Mouse (Mus musculus): ENCODE measurements around the gene Akr1c14. TPM values are rescaled to one million over a fixed set of nuclear protein-coding genes. Genes with fewer than 3 reads are reported as not detected.
"Not testable (repeated sequence)": the region's sequence is repeated elsewhere in the genome, so short reads cannot be mapped to it uniquely, and the experiment has no call there.

The Akr1c14 gene
- polyA plus RNA-seq, 1 experiment from 2014 or later: 0.22 TPM

- H3K27me3 ChIP-seq (ENCODE audit: control insufficient read depth, insufficient read depth, low read length): no peaks in the 10 kb centered on the region
- WGBS: 95% methylated on average over 1 of the region's 1 CpGs
- no peak overlapping the region for H3K9ac ChIP-seq (ENCODE audit: low read depth, low read length)
- no peak overlapping the region for H3K27ac ChIP-seq (ENCODE audit: low read depth, low read length)
- ATAC-seq (ENCODE audit: low FRiP score): no peak
- H3K4me3 ChIP-seq (ENCODE audit: low read depth, low read length): no peak overlapping the region
- H3K9me3 ChIP-seq (ENCODE audit: control insufficient read depth, low read length): no peaks in the 10 kb centered on the region
- H3K36me3 ChIP-seq (ENCODE audit: control insufficient read depth, insufficient read depth, low read length): no peaks in the 10 kb centered on the region
- no peaks in the 10 kb centered on the region for H3K4me1 ChIP-seq (replicated peaks; ENCODE audit: control insufficient read depth, insufficient read depth, low read length)
- DNase-seq (ENCODE audit: low spot score): no peak
- H3K4me2 ChIP-seq (replicated peaks; ENCODE audit: low read depth, low read length): no peak overlapping the region
These were observed 585 bp upstream of the Akr1c14 start for GRCm38 (mm10) chr13:4048226-4048625.

- Histone ChIP-seq H3K4me3 (ENCODE audit: low read depth, low read length) (no peak overlapping the region), H3K36me3 (ENCODE audit: control insufficient read depth, insufficient read depth, low read length) (no peaks in the 10 kb centered on the region), H3K4me1 (replicated peaks; ENCODE audit: control insufficient read depth, insufficient read depth, low read length) (no peaks in the 10 kb centered on the region), H3K9ac (ENCODE audit: low read depth, low read length) (no peak overlapping the region), H3K27ac (ENCODE audit: low read depth, low read length) (no peak overlapping the region), H3K4me2 (replicated peaks; ENCODE audit: low read depth, low read length) (no peak overlapping the region), H3K9me3 (ENCODE audit: control insufficient read depth, low read length) (no peaks in the 10 kb centered on the region), H3K27me3 (ENCODE audit: control insufficient read depth, insufficient read depth, low read length) (no peaks in the 10 kb centered on the region)
- no peak for DNase-seq (ENCODE audit: low spot score)
- no peak for ATAC-seq (ENCODE audit: low FRiP score)
These were observed 844 bp downstream of the Akr1c14 start for GRCm38 (mm10) chr13:4049655-4050054.

- DNase-seq (ENCODE audit: low spot score): no peak
- Histone ChIP-seq H3K9me3 (ENCODE audit: control insufficient read depth, low read length) (no peaks in the 10 kb centered on the region), H3K27me3 (ENCODE audit: control insufficient read depth, insufficient read depth, low read length) (no peaks in the 10 kb centered on the region), H3K4me3 (ENCODE audit: low read depth, low read length) (no peak overlapping the region), H3K4me2 (replicated peaks; ENCODE audit: low read depth, low read length) (no peak overlapping the region), H3K9ac (ENCODE audit: low read depth, low read length) (no peak overlapping the region), H3K4me1 (replicated peaks; ENCODE audit: control insufficient read depth, insufficient read depth, low read length) (no peaks in the 10 kb centered on the region), H3K27ac (ENCODE audit: low read depth, low read length) (no peak overlapping the region), H3K36me3 (ENCODE audit: control insufficient read depth, insufficient read depth, low read length) (no peaks in the 10 kb centered on the region)
- 87% methylated on average over 3 of the region's 3 CpGs for WGBS
- no peak for ATAC-seq (ENCODE audit: low FRiP score)
These were observed 6.6 kb downstream of the Akr1c14 start for GRCm38 (mm10) chr13:4055450-4055849.

GRCm38 (mm10) chr13:4056211-4056610 lies 7.4 kb downstream of the Akr1c14 start:
- Histone ChIP-seq H3K4me3 (ENCODE audit: low read depth, low read length) (no peak overlapping the region), H3K4me1 (replicated peaks; ENCODE audit: control insufficient read depth, insufficient read depth, low read length) (no peaks in the 10 kb centered on the region), H3K36me3 (ENCODE audit: control insufficient read depth, insufficient read depth, low read length) (no peaks in the 10 kb centered on the region), H3K4me2 (replicated peaks; ENCODE audit: low read depth, low read length) (no peak overlapping the region), H3K27ac (ENCODE audit: low read depth, low read length) (no peak overlapping the region), H3K27me3 (ENCODE audit: control insufficient read depth, insufficient read depth, low read length) (no peaks in the 10 kb centered on the region), H3K9ac (ENCODE audit: low read depth, low read length) (no peak overlapping the region), H3K9me3 (ENCODE audit: control insufficient read depth, low read length) (no peaks in the 10 kb centered on the region)
- WGBS: 84% methylated on average over 2 of the region's 2 CpGs
- no peak for DNase-seq (ENCODE audit: low spot score)
- no peak for ATAC-seq (ENCODE audit: low FRiP score)

GRCm38 (mm10) chr13:4058239-4058638 lies 9.4 kb downstream of the Akr1c14 start:
- ATAC-seq (ENCODE audit: low FRiP score); H3K4me3 ChIP-seq (ENCODE audit: low read depth, low read length); H3K9me3 ChIP-seq (ENCODE audit: control insufficient read depth, low read length); H3K9ac ChIP-seq (ENCODE audit: low read depth, low read length); H3K4me1 ChIP-seq (replicated peaks; ENCODE audit: control insufficient read depth, insufficient read depth, low read length); DNase-seq (ENCODE audit: low spot score); H3K27me3 ChIP-seq (ENCODE audit: control insufficient read depth, insufficient read depth, low read length); H3K36me3 ChIP-seq (ENCODE audit: control insufficient read depth, insufficient read depth, low read length); H3K4me2 ChIP-seq (replicated peaks; ENCODE audit: low read depth, low read length); H3K27ac ChIP-seq (ENCODE audit: low read depth, low read length): not testable (repeated sequence)
- WGBS: 83% methylated on average over 2 of the region's 2 CpGs

GRCm38 (mm10) chr13:4059363-4059762 lies 10.6 kb downstream of the Akr1c14 start:
- no peak for ATAC-seq (ENCODE audit: low FRiP score)
- 67% methylated on average over 5 of the region's 5 CpGs for WGBS
- Histone ChIP-seq H3K4me3 (ENCODE audit: low read depth, low read length) (no peak overlapping the region), H3K9me3 (ENCODE audit: control insufficient read depth, low read length) (no peaks in the 10 kb centered on the region), H3K27ac (ENCODE audit: low read depth, low read length) (no peak overlapping the region), H3K9ac (ENCODE audit: low read depth, low read length) (no peak overlapping the region), H3K4me2 (replicated peaks; ENCODE audit: low read depth, low read length) (no peak overlapping the region), H3K36me3 (ENCODE audit: control insufficient read depth, insufficient read depth, low read length) (no peaks in the 10 kb centered on the region), H3K4me1 (replicated peaks; ENCODE audit: control insufficient read depth, insufficient read depth, low read length) (no peaks in the 10 kb centered on the region), H3K27me3 (ENCODE audit: control insufficient read depth, insufficient read depth, low read length) (no peaks in the 10 kb centered on the region)
- no peak for DNase-seq (ENCODE audit: low spot score)

- H3K36me3 ChIP-seq (ENCODE audit: control insufficient read depth, insufficient read depth, low read length): no peaks in the 10 kb centered on the region
- H3K27ac ChIP-seq (ENCODE audit: low read depth, low read length): no peak overlapping the region
- no peak for DNase-seq (ENCODE audit: low spot score)
- no peaks in the 10 kb centered on the region for H3K4me1 ChIP-seq (replicated peaks; ENCODE audit: control insufficient read depth, insufficient read depth, low read length)
- H3K9ac ChIP-seq (ENCODE audit: low read depth, low read length): no peak overlapping the region
- no peak overlapping the region for H3K4me2 ChIP-seq (replicated peaks; ENCODE audit: low read depth, low read length)
- H3K9me3 ChIP-seq (ENCODE audit: control insufficient read depth, low read length): no peaks in the 10 kb centered on the region
- no peak overlapping the region for H3K4me3 ChIP-seq (ENCODE audit: low read depth, low read length)
- ATAC-seq (ENCODE audit: low FRiP score): no peak
- no peaks in the 10 kb centered on the region for H3K27me3 ChIP-seq (ENCODE audit: control insufficient read depth, insufficient read depth, low read length)
- WGBS: 78% methylated on average over 3 of the region's 3 CpGs
These were observed 11.5 kb downstream of the Akr1c14 start for GRCm38 (mm10) chr13:4060214-4060730.

- no peak for DNase-seq (ENCODE audit: low spot score)
- Histone ChIP-seq H3K4me1 (replicated peaks; ENCODE audit: control insufficient read depth, insufficient read depth, low read length) (no peaks in the 10 kb centered on the region), H3K4me3 (ENCODE audit: low read depth, low read length) (no peak overlapping the region), H3K27me3 (ENCODE audit: control insufficient read depth, insufficient read depth, low read length) (no peaks in the 10 kb centered on the region), H3K9me3 (ENCODE audit: control insufficient read depth, low read length) (no peaks in the 10 kb centered on the region), H3K4me2 (replicated peaks; ENCODE audit: low read depth, low read length) (no peak overlapping the region), H3K27ac (ENCODE audit: low read depth, low read length) (no peak overlapping the region), H3K9ac (ENCODE audit: low read depth, low read length) (no peak overlapping the region), H3K36me3 (ENCODE audit: control insufficient read depth, insufficient read depth, low read length) (no peaks in the 10 kb centered on the region)
- 90% methylated on average over 9 of the region's 9 CpGs for WGBS
- ATAC-seq (ENCODE audit: low FRiP score): no peak
These were observed 28.0 kb downstream of the Akr1c14 start for GRCm38 (mm10) chr13:4076517-4077435.

GRCm38 (mm10) chr13:4079876-4080275 lies 31.1 kb downstream of the Akr1c14 start:
- no peak overlapping the region for H3K9ac ChIP-seq (ENCODE audit: low read depth, low read length)
- no peak overlapping the region for H3K4me3 ChIP-seq (ENCODE audit: low read depth, low read length)
- DNase-seq (ENCODE audit: low spot score) (no peak), ATAC-seq (ENCODE audit: low FRiP score) (no peak)
- no peaks in the 10 kb centered on the region for H3K9me3 ChIP-seq (ENCODE audit: control insufficient read depth, low read length)
- H3K27me3 ChIP-seq (ENCODE audit: control insufficient read depth, insufficient read depth, low read length): no peaks in the 10 kb centered on the region
- H3K27ac ChIP-seq (ENCODE audit: low read depth, low read length): no peak overlapping the region
- no peaks in the 10 kb centered on the region for H3K36me3 ChIP-seq (ENCODE audit: control insufficient read depth, insufficient read depth, low read length)
- H3K4me2 ChIP-seq (replicated peaks; ENCODE audit: low read depth, low read length): no peak overlapping the region
- H3K4me1 ChIP-seq (replicated peaks; ENCODE audit: control insufficient read depth, insufficient read depth, low read length): no peaks in the 10 kb centered on the region
